Mouse (Mus musculus) heart, embryonic 10.5 days (tissue): ENCODE results near the gene Tpra1. TPM values are rescaled to one million over a fixed set of nuclear protein-coding genes. Genes with fewer than 3 reads are reported as not detected.
A peak's percentile ranks its signal among the peaks of the same experiment; 100 is the strongest.

Experiments
- DNase-seq: peaks from one replicate; pipeline ENCODE4 v3.0.0-alpha.2; 2017; ENCODE audit warnings: low spot score
- H3K27ac ChIP-seq: fragments of 300-500 bp; sonication (generic); 2 replicates; pipeline ENCODE4 v1.5.1; 2016; ENCODE audit warnings: mild to moderate bottlenecking
- H3K27me3 ChIP-seq: fragments of 300-500 bp; sonication (generic); 2 replicates; pipeline ENCODE4 v1.6.1; 2016; ENCODE audit warnings: mild to moderate bottlenecking; ENCODE audit not compliant: poor library complexity, insufficient read depth, severe bottlenecking
- H3K36me3 ChIP-seq: fragments of 300-500 bp; sonication (generic); 2 replicates; pipeline ENCODE4 v1.6.1; 2016; ENCODE audit warnings: mild to moderate bottlenecking, moderate library complexity
- H3K4me1 ChIP-seq: fragments of 300-500 bp; sonication (generic); 2 replicates; pipeline ENCODE4 v1.6.1; 2016; ENCODE audit warnings: mild to moderate bottlenecking
- H3K4me3 ChIP-seq: fragments of 300-500 bp; sonication (generic); 2 replicates; pipeline ENCODE4 v1.5.1; 2016; ENCODE audit warnings: mild to moderate bottlenecking, moderate library complexity
- H3K9me3 ChIP-seq: fragments of 300-500 bp; sonication (generic); 2 replicates; pipeline ENCODE4 v1.6.1; 2016; ENCODE audit warnings: mild to moderate bottlenecking, moderate library complexity
- WGBS: fragments of 180-500 bp; shearing (Covaris S2); methylation state at CpG from one replicate; pipeline ENCODE4 v1.1.7; 2016; 5-methylcytosine and 5-hydroxymethylcytosine counted together
- polyA plus RNA-seq: library from polyadenylated mRNA; unstranded; fragments of >200 nt; fragmentation: Nextera tagmentation; extraction: Ambion mirVana; gene quantifications from 2 replicates; pipeline ENCODE4 v1.2.1, GENCODE M21; 2016

The Tpra1 gene
- polyA plus RNA-seq, 1 experiment from 2014 or later = 52.4 TPM

DNA sequence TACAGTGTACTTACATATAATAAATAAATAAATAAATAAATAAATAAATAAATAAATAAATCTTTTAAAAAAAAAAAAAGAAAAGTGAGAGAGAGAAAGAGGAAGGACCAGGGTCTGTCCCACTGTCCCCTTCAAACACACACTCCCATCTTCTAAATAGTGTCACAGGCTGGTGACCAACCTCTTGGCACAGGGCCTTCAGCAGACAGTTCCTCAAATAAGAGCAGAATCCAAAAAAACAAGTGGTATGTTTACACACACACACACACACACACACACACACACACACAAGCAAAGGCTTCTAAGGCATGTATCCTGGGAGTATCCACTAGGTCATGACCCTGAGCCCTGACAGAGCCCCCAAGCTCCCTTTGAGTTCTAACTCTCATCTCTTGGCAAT lies 45.7 kb downstream of the Tpra1 start:
- Histone ChIP-seq H3K4me1 (peaks cover 9% of the 10 kb centered on the region), H3K4me3 (no peak overlapping the region), H3K9me3 (no peaks in the 10 kb centered on the region), H3K36me3 (no peaks in the 10 kb centered on the region), H3K27ac (no peak overlapping the region), H3K27me3 (no peaks in the 10 kb centered on the region)
- no peak for DNase-seq

DNA sequence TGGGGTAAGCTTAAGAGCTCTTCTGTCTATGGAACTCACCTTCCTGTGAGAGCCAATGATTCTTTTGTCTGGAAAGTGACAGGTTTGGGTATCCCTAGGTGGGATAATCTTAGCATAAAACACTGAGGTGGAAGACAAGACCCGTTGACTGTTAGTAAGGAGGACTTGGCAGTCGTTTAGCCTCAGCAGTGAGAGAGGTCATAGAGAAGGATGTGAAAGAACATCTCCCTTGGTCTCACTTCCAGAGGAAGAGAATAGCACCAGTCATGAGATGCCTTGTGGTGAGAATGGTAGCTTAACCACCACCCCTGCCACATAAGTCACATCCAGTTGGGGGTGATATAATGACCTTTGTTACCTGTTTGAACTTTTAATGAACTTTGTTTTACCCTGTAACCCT lies 54.7 kb downstream of the Tpra1 start:
- H3K27ac ChIP-seq = no peak overlapping the region
- no peaks in the 10 kb centered on the region for H3K9me3 ChIP-seq
- DNase-seq = no peak
- no peaks in the 10 kb centered on the region for H3K36me3 ChIP-seq
- H3K4me1 ChIP-seq = peaks cover 21% of the 10 kb centered on the region
- H3K4me3 ChIP-seq = no peak overlapping the region
- H3K27me3 ChIP-seq = no peaks in the 10 kb centered on the region
- 85% methylated on average over 2 of the region's 2 CpGs for WGBS

DNA sequence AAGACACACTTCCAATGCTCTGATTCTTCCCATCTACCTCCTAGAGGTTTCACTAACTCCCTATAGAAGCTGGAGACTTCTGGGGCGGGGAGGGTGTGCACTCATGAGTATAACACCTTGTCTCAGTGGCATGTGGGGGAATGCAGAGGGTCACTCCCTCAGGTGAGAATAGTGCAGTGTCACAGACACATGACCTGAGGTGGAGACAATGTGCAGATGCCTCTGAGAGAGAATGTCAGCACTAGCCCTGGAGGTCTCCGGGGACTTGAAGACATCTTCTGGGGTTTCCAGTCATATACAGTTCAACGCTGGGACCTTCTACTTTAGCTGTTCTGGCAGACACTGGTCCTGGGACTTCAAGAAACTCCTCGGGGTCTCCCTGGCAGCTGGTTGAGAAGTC lies 55.3 kb downstream of the Tpra1 start:
- no peaks in the 10 kb centered on the region for H3K27me3 ChIP-seq
- H3K9me3 ChIP-seq = no peaks in the 10 kb centered on the region
- no peak overlapping the region for H3K27ac ChIP-seq
- no peak overlapping the region for H3K4me3 ChIP-seq
- DNase-seq = no peak
- peaks cover 24% of the 10 kb centered on the region for H3K4me1 ChIP-seq
- no peaks in the 10 kb centered on the region for H3K36me3 ChIP-seq
- WGBS = 84% methylated on average over 4 of the region's 4 CpGs

DNA sequence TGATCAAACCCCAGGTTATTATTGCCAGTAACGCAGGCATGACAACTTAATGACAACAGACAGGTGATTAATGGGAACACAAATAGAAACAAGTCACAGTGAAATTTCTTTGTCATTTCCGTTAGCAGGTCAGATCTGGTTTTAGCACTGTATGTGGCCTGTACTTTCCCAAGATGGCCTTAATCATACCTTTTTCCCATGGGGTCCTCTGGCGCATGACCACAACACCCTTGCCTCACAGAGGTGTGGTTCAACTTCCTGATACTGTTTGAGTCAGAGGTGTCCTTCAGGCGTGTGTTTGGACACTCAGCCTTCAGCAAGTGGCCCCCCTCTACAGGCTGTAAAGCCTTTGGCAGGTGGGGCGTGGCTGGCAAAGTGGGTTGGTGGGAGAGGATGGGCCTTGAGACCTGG lies 55.8 kb downstream of the Tpra1 start:
- Histone ChIP-seq H3K27ac (no peak overlapping the region), H3K4me1 (peaks cover 24% of the 10 kb centered on the region), H3K27me3 (no peaks in the 10 kb centered on the region), H3K4me3 (no peak overlapping the region), H3K9me3 (no peaks in the 10 kb centered on the region), H3K36me3 (no peaks in the 10 kb centered on the region)
- no peak for DNase-seq
- 76% methylated on average over 5 of the region's 5 CpGs for WGBS

DNA sequence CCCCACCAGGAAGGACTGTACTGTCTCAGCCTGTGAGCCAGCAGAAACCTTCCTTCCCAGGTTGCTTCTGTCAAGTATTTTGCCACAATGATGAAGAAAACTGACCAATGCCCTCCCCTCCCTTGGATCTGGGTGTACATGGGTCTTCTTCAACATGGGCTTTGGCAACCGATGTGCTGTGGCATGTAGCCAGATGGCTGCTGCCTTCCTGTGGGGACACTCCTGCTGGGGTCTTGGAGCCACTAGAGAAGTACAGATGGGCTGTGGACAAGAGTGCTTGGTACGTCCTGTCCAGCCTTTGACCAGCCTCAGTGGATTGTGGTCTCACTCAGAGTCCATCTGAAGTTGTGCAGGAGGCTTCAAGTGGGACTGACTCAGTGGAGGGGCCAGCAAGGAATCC lies 56.3 kb downstream of the Tpra1 start:
- 85% methylated on average over 2 of the region's 2 CpGs for WGBS
- DNase-seq = no peak

DNA sequence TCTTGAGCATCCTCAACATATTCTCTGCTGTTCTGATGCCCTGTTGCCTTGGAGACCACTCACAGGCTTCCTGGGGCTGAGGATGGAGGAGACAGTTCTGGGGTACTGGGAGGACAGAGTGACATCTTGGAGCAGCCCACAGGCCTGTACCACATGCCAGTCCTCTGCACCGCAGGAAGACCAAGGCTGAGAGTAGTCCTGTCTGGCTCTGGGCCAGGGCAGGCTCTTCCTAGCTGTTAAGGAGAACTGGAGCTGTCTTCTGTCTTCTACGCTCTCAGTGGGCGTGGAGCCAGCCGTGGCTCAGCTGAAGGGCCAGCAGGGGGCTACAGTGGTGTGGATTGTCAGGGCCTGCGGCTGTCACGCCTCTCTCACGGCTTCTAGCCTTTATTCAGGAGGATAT lies 57.8 kb downstream of the Tpra1 start:
- no peak for DNase-seq
- 17% methylated on average over 7 of the region's 7 CpGs for WGBS

More for the DNA sequence above, 56.3 kb downstream of the Tpra1 start:
- Histone ChIP-seq H3K9me3 (no peaks in the 10 kb centered on the region), H3K4me3 (no peak overlapping the region), H3K27me3 (no peaks in the 10 kb centered on the region), H3K4me1 (peaks cover 24% of the 10 kb centered on the region), H3K36me3 (no peaks in the 10 kb centered on the region), H3K27ac (no peak overlapping the region)

DNA sequence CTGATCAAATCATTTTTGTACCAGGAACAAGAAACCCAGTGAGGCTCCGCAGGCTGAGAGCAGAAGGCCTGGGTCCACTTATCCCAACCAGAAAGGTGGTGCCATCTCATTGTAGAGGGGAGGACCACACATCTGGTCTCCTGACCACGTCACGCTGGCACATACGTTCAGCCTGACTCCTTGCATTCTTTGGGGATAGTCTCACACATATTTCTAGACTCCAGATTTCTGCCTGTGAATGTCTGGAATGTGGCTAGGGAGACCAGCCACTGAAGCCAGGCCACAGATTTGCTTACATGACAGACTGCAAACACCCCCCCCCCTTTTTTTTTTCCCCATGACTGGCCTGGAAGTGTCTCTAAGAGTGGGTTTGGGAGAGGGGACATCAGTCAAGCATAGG lies 58.9 kb downstream of the Tpra1 start:
- no peak for DNase-seq
- peak overlapping the region; percentile 81 for H3K27ac ChIP-seq
- 41% methylated on average over 4 of the region's 4 CpGs for WGBS

More for the DNA sequence above, 57.8 kb downstream of the Tpra1 start:
- Histone ChIP-seq H3K36me3 (no peaks in the 10 kb centered on the region), H3K9me3 (no peaks in the 10 kb centered on the region), H3K27me3 (no peaks in the 10 kb centered on the region), H3K4me3 (no peak overlapping the region), H3K4me1 (peaks cover 24% of the 10 kb centered on the region), H3K27ac (peak overlapping the region; percentile 81; the same call in 1 of the 2 replicates)

More for the DNA sequence above, 58.9 kb downstream of the Tpra1 start:
- Histone ChIP-seq H3K9me3 (no peaks in the 10 kb centered on the region), H3K4me1 (peaks cover 30% of the 10 kb centered on the region), H3K36me3 (no peaks in the 10 kb centered on the region), H3K27me3 (peaks cover 9% of the 10 kb centered on the region), H3K4me3 (no peak overlapping the region)

Other genes with a start within 250 kb of the Tpra1 start
- 5.4 and 6.4 TPM in 2 replicates for gene Mgll, start 177.8 kb upstream of the Tpra1 start, polyA plus RNA-seq
- gene Abtb1, start 60.3 kb upstream of the Tpra1 start, polyA plus RNA-seq = 20.9 and 23.5 TPM in 2 replicates
- 26.7 and 28.6 TPM in 2 replicates for gene Podxl2, start 27.2 kb upstream of the Tpra1 start, polyA plus RNA-seq
- 184 TPM in 2 replicates for gene Mcm2, start 3.5 kb upstream of the Tpra1 start, polyA plus RNA-seq